Mouse (Mus musculus) thymus, adult 2 months (tissue): ENCODE measurements at regions not wholly inside any gene's neighbourhood (a gene's known extent, or its start where the extent isn't known, plus 50 kb on each side); places are given as distances from the start of the nearest gene placed in this dataset.

Source experiments
- CTCF ChIP-seq: fragments of 200-500 bp; IDR thresholded peaks from 2 replicates; pipeline ENCODE4 v1.5.1; 2012; ENCODE audit warnings: mild to moderate bottlenecking, control low read depth, low read length, moderate library complexity, borderline replicate concordance; ENCODE audit not compliant: control insufficient read depth, poor library complexity, insufficient read depth; ENCODE audit errors: extremely low read depth
- POLR2A ChIP-seq: fragments of 200-500 bp; IDR thresholded peaks from 2 replicates; pipeline ENCODE4 v1.6.1; 2012; ENCODE audit warnings: mild to moderate bottlenecking, low read length, control low read depth, moderate library complexity; ENCODE audit not compliant: control insufficient read depth, poor library complexity, insufficient read depth; ENCODE audit errors: extremely low read depth

- TF ChIP-seq CTCF (no peak), POLR2A (no peak)
These were observed 73.6 kb downstream of the Cops8 start for GRCm38 (mm10) chr1:90676192-90677006.
